Mouse (Mus musculus) CD4-positive naive resting alpha-beta T cell, adult 76 days (primary cell): ENCODE results near the gene Slc16a13. TPM values are rescaled to one million over a fixed set of nuclear protein-coding genes. Genes with fewer than 3 reads are reported as not detected.

Experiments used
- total RNA-seq: library from RNA; stranded (reverse); gene quantifications from one replicate; pipeline ENCODE4 v1.2.4, GENCODE M21; 2023

Slc16a13 gene
- total RNA-seq: 1.8 TPM

GRCm38 (mm10) chr11:70220731-70221602 lies at the start of gene Slc16a13:
Gene Slc16a13, minus strand, starts transcription at chr11:70221064.

GRCm38 (mm10) chr11:70254931-70255531 lies 34.2 kb upstream of the Slc16a13 start, which contains the start of gene Alox12:
Gene Alox12, minus strand, starts transcription at chr11:70255353.

GRCm38 (mm10) chr11:70239541-70240279 lies 18.8 kb upstream of the Slc16a13 start, which contains the start of the genes Gm21988 and Rnasek:
Gene Gm21988, minus strand, starts transcription at chr11:70239830.
Gene Rnasek, minus strand, starts transcription at chr11:70239842.

DNA sequence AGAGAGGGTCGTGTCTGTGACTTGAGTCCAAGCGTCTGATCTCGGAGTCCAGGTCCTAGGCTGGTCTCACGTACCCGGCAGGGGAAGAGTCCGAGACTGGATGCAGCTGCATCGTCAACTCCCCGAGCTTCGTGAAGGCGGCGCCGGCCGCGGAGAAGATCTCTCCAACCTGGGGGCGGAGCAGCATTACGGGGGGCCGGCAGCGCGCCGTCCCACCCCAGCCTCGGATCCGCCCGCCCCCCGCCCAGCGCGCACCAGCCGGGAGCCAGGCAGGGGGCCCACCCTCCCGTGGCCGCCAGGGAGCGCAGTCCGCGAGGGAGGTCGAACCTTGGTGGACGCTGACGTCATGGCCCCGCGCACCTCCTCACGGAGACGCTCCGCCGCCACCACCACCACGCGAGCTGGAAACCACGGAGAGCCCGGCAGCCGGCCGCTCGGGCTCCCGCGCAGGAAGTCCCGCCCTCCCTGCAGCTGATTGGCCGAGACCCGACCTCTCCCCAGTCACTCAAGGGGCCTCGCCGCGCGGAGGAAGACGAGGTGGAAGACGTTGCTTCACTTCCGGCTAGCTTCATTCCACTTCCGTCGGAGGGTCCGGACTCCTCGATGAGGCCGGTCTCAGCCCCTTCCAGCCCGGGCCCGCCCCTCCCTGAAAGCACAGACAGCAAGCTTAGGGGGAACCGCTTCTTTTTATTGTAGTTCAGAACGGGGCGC lies 16.7 kb upstream of the Slc16a13 start, which contains the start of gene 0610010K14Rik:
0610010K14Rik (minus strand) TSS at position 458 of the 711 bp plus-strand sequence.

GRCm38 (mm10) chr11:70229260-70230010 lies 8.6 kb upstream of the Slc16a13 start, which contains the start of gene Bcl6b:
Gene Bcl6b, minus strand, starts transcription at chr11:70229798.

DNA sequence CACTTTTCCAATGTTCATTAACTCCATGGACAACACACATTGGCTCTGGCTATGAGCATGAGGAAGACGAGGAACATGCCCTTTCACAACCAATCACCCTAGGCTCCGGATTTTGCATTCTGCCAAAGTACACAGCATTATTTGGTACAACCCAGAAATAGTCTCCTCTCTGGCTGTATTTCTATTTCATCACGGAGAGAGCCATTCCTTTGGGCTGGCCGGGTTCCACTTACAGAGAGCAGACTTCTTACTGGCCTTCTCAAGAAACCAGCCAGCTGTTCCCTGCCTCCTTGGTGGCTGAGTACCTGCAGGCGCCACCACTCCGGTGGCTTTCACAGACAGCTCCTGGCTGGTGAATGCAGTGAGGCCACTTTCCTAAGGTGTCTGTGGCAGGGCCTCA lies 8.4 kb downstream of the Slc16a13 start, which contains the start of gene Slc16a11:
Slc16a11 (plus strand) TSS at position 330 of the 400 bp plus-strand sequence.

Other genes starting within 250 kb of the Slc16a13 start
- 69.6 TPM for gene Ctdnep1, start 239.9 kb downstream of the Slc16a13 start, total RNA-seq
- gene Elp5, start 238.5 kb downstream of the Slc16a13 start, total RNA-seq: 35.0 TPM
- 187 TPM for gene Gabarap, start 229.9 kb downstream of the Slc16a13 start, total RNA-seq
- 50.0 TPM for gene Phf23, start 225.3 kb downstream of the Slc16a13 start, total RNA-seq
- 26.9 TPM for gene Dvl2, start 220.5 kb downstream of the Slc16a13 start, total RNA-seq
- 57.5 TPM for gene Acadvl, start 205.7 kb downstream of the Slc16a13 start, total RNA-seq
- gene Dlg4, start 204.1 kb downstream of the Slc16a13 start, total RNA-seq: 38.6 TPM
- not detected for gene Asgr1, start 167.0 kb downstream of the Slc16a13 start, total RNA-seq
- gene Asgr2, start 128.4 kb downstream of the Slc16a13 start, total RNA-seq: not detected
- not detected for gene Mgl2, start 90.7 kb downstream of the Slc16a13 start, total RNA-seq
- gene Clec10a, start 64.9 kb downstream of the Slc16a13 start, total RNA-seq: 1.5 TPM
- not detected for gene Slc16a11, start 8.3 kb downstream of the Slc16a13 start, total RNA-seq
- gene Bcl6b, start 8.7 kb upstream of the Slc16a13 start, total RNA-seq: 0.21 TPM
- gene 0610010K14Rik, start 16.9 kb upstream of the Slc16a13 start, total RNA-seq: 70.8 TPM
- gene Gm21988, start 18.8 kb upstream of the Slc16a13 start, total RNA-seq: 2.5 TPM
- gene Rnasek, start 18.8 kb upstream of the Slc16a13 start, total RNA-seq: 62.8 TPM
- 0.73 TPM for gene Alox12, start 34.3 kb upstream of the Slc16a13 start, total RNA-seq
- gene Alox12e, start 101.6 kb upstream of the Slc16a13 start, total RNA-seq: not detected
- gene Alox15, start 131.0 kb upstream of the Slc16a13 start, total RNA-seq: 0.62 TPM
- gene Pelp1, start 189.0 kb upstream of the Slc16a13 start, total RNA-seq: 27.5 TPM
- gene Arrb2, start 211.6 kb upstream of the Slc16a13 start, total RNA-seq: 223 TPM
- 52.7 TPM for gene Med11, start 230.9 kb upstream of the Slc16a13 start, total RNA-seq
- gene Zmynd15, start 238.4 kb upstream of the Slc16a13 start, total RNA-seq: 0.91 TPM
- gene Cxcl16, start 238.9 kb upstream of the Slc16a13 start, total RNA-seq: 1.5 TPM